Mouse (Mus musculus) neural tube, embryonic 15.5 days (tissue): ENCODE measurements around the gene Tnrc18. TPM values are rescaled to one million over a fixed set of nuclear protein-coding genes. Genes with fewer than 3 reads are reported as not detected.

Experiments
- ATAC-seq: fragments of 200-750 bp; cut with Nextera tagmentation; 2 replicates; pipeline ENCODE4 v1.8.0; 2017; ENCODE audit warnings: mild to moderate bottlenecking, moderate TSS enrichment, moderate library complexity; ENCODE audit not compliant: low FRiP score
- H3K27ac ChIP-seq: fragments of 300-500 bp; sonication (generic); replicated peaks from 2 replicates; pipeline ENCODE4 v1.5.1; 2015; ENCODE audit warnings: mild to moderate bottlenecking, inconsistent platforms
- H3K27me3 ChIP-seq: fragments of 300-500 bp; sonication (generic); replicated peaks from 2 replicates; pipeline ENCODE4 v1.6.1; 2015; ENCODE audit warnings: inconsistent platforms
- H3K36me3 ChIP-seq: fragments of 300-500 bp; sonication (generic); 2 replicates; pipeline ENCODE4 v1.6.1; 2015; ENCODE audit warnings: inconsistent platforms
- H3K4me1 ChIP-seq: fragments of 300-500 bp; sonication (generic); 2 replicates; pipeline ENCODE4 v1.6.1; 2015; ENCODE audit warnings: inconsistent platforms
- H3K4me2 ChIP-seq: fragments of 300-500 bp; sonication (generic); 2 replicates; pipeline ENCODE4 v1.6.1; 2015; ENCODE audit warnings: inconsistent platforms, mild to moderate bottlenecking, moderate library complexity
- H3K4me3 ChIP-seq: fragments of 300-500 bp; sonication (generic); replicated peaks from 2 replicates; pipeline ENCODE4 v1.5.1; 2015; ENCODE audit warnings: mild to moderate bottlenecking, inconsistent platforms
- H3K9ac ChIP-seq: fragments of 300-500 bp; sonication (generic); replicated peaks from 2 replicates; pipeline ENCODE4 v1.6.1; 2015; ENCODE audit warnings: mild to moderate bottlenecking, inconsistent platforms
- H3K9me3 ChIP-seq: fragments of 300-500 bp; sonication (generic); replicated peaks from 2 replicates; pipeline ENCODE4 v1.6.1; 2016; ENCODE audit warnings: inconsistent platforms
- WGBS: fragments of 180-500 bp; shearing (Covaris S2); methylation state at CpG from one replicate; pipeline ENCODE4 v1.1.7; 2015; ENCODE audit warnings: mixed read lengths; 5-methylcytosine and 5-hydroxymethylcytosine counted together
- polyA plus RNA-seq: library from polyadenylated mRNA; unstranded; fragments of >200 nt; fragmentation: Nextera tagmentation; extraction: Ambion mirVana; gene quantifications from 2 replicates; pipeline ENCODE4 v1.2.1, GENCODE M21; 2015

The Tnrc18 gene
- polyA plus RNA-seq, 1 experiment from 2014 or later: 26.0 TPM

DNA sequence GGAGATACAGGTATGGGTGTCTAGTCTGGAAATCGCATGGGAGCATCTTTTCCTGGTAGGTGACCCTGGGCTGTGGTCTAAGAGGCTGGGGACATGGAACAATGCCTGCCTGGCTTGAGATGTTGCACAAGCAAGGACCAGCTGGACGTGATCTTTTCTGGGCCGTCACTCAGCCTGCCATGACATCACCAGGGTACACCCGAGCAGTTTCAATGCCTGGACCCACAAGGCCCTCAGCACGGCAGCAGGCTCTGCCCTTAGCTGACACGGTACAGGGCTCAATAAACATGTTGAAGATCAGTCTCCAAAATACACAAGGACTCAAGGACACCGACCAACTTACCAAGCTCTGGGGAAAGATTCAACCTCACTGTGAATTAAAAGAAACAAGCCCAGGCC lies 34.3 kb downstream of the Tnrc18 start:
- Histone ChIP-seq H3K36me3 (peaks cover 24% of the 10 kb centered on the region), H3K27ac (0 out of 2 replicates have a peak overlapping the region, but pooled peaks have one; percentile 19), H3K9ac (no peak overlapping the region), H3K9me3 (no peaks in the 10 kb centered on the region), H3K4me1 (peaks cover 60% of the 10 kb centered on the region), H3K27me3 (no peaks in the 10 kb centered on the region), H3K4me2 (no peak overlapping the region), H3K4me3 (no peak overlapping the region)
- 55% methylated on average over 7 of the region's 7 CpGs for WGBS
- ATAC-seq: no peak

DNA sequence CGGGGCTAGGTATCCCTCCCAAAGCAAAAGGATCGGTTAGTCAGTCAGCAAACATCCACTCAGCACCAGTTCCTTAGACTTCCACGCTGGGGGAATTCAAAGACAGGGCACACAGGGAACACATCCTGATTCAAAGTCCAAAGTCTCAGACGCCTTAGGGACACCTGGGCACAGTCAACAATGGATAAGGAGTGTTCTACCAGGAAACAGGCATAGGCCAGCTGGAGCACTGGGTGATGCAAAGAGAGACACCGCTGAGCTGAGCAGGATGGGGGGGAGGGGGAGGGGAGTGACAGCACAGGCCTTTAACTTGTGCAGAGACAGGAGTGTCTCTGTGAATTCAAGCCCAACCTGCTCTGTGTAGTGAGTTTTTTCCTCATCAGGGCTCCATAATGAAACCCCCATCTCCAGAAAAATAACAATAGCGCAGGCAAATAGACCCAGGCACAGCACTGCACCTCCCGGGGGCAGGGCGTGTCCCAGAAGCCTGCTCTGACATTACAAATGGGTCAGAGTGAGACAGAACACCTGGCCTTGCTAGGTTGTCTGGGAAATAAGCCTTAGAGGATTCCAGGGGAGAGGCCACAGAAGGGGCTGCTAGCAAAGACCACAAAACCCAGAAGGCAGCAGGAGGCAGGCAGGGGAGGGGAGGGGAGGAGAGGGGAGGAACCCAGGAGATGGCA lies 34.9 kb downstream of the Tnrc18 start:
- H3K9me3 ChIP-seq: no peaks in the 10 kb centered on the region
- ATAC-seq: no peak
- H3K27ac ChIP-seq: 0 out of 2 replicates have a peak overlapping the region, but pooled peaks have one; percentile 19
- H3K27me3 ChIP-seq: no peaks in the 10 kb centered on the region
- peaks cover 21% of the 10 kb centered on the region for H3K36me3 ChIP-seq
- no peak overlapping the region for H3K4me3 ChIP-seq
- H3K4me2 ChIP-seq: no peak overlapping the region
- 86% methylated on average over 8 of the region's 8 CpGs for WGBS
- no peak overlapping the region for H3K9ac ChIP-seq
- H3K4me1 ChIP-seq: peaks cover 64% of the 10 kb centered on the region

DNA sequence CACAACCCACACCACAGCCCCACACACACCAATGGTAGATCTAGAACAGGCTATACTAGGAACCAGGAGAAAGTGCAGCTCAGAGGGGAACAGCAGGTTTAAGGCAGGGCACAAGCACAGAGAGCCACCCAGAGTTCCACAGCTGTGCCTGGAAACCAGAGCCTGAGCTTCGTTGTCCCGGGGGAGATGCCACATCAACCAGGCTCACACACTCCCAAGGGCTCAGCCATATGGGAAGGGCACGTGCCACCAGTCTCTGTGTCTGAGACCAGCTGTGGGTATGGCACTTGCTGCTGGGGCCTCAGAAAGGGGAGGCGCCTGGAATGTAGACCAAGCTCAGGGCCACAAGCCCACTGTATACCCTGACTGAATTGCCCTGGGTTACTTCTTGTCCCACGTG lies 36.9 kb downstream of the Tnrc18 start:
- Histone ChIP-seq H3K27me3 (no peaks in the 10 kb centered on the region), H3K9ac (no peak overlapping the region), H3K27ac (no peak overlapping the region), H3K4me1 (peaks cover 56% of the 10 kb centered on the region), H3K9me3 (no peaks in the 10 kb centered on the region), H3K4me3 (no peak overlapping the region), H3K36me3 (peaks cover 22% of the 10 kb centered on the region), H3K4me2 (no peak overlapping the region)
- WGBS: 66% methylated on average over 5 of the region's 5 CpGs
- ATAC-seq: no peak

- H3K27ac ChIP-seq: peak overlapping the region; percentile 60; the same call in 1 of the 2 replicates
- H3K9me3 ChIP-seq: no peaks in the 10 kb centered on the region
- 74% methylated on average over 6 of the region's 6 CpGs for WGBS
- H3K4me3 ChIP-seq: no peak overlapping the region
- peaks cover 31% of the 10 kb centered on the region for H3K36me3 ChIP-seq
- ATAC-seq: no peak
- no peak overlapping the region for H3K9ac ChIP-seq
- no peaks in the 10 kb centered on the region for H3K27me3 ChIP-seq
- peaks cover 41% of the 10 kb centered on the region for H3K4me1 ChIP-seq
- H3K4me2 ChIP-seq: no peak overlapping the region
Observed at GRCm38 (mm10) chr5:142778871-142779270, 38.6 kb downstream of the Tnrc18 start.

- Histone ChIP-seq H3K27ac (peak overlapping the region; percentile 60), H3K9me3 (no peaks in the 10 kb centered on the region), H3K27me3 (no peaks in the 10 kb centered on the region), H3K4me2 (no peak overlapping the region), H3K36me3 (peaks cover 39% of the 10 kb centered on the region), H3K4me1 (peaks cover 36% of the 10 kb centered on the region), H3K4me3 (no peak overlapping the region), H3K9ac (no peak overlapping the region)
- 61% methylated on average over 8 of the region's 8 CpGs for WGBS
- peak; percentile 42; the same call in 1 of the 2 replicates for ATAC-seq
Observed at GRCm38 (mm10) chr5:142778135-142778534, 39.3 kb downstream of the Tnrc18 start.

DNA sequence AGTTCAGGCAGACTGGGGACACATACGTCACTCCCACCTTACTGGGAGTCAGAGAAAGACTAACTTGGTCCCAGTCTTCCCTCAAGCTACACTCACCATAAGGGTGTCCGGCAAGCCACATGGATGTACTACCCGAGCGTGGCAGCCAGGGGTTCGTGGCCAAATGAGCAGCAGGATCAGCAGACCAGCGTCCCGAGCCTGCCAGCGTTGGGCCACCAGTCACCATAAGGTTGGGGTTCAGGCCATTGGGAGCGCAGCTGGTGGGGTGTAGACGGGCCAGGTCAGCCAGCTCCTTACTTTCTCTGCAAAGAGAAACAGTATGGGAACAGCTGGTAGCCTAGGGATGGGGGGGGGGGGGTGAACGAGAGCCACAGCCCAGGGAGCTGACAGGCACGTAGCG lies 41.4 kb downstream of the Tnrc18 start:
- Histone ChIP-seq H3K4me2 (no peak overlapping the region), H3K36me3 (peaks cover 57% of the 10 kb centered on the region), H3K4me3 (no peak overlapping the region), H3K27me3 (no peaks in the 10 kb centered on the region), H3K9ac (no peak overlapping the region), H3K9me3 (no peaks in the 10 kb centered on the region), H3K27ac (no peak overlapping the region), H3K4me1 (peaks cover 23% of the 10 kb centered on the region)
- WGBS: 81% methylated on average over 13 of the region's 13 CpGs
- no peak for ATAC-seq

DNA sequence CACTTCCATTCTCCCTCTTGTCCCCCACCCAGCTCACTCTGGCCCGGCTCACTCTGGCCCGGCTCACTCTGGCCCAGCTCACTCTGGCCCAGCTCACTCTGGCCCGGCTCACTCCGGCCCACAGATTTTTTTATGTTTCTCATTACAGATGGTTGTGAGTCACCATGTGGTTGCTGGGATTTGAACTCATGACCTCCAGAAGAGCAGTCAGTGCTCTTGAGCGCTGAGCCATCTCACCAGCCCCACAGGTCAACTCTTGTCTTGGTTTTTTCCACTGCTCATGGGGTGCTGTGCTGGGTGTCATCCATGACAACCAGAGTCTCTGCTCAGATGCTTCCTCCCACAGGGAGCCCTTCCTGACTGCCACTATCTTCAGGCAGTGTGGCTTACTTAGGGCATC lies 42.7 kb downstream of the Tnrc18 start:
- no peaks in the 10 kb centered on the region for H3K9me3 ChIP-seq
- no peak overlapping the region for H3K4me3 ChIP-seq
- ATAC-seq: no peak
- H3K27ac ChIP-seq: no peak overlapping the region
- H3K4me1 ChIP-seq: peaks cover 17% of the 10 kb centered on the region
- H3K4me2 ChIP-seq: no peak overlapping the region
- H3K9ac ChIP-seq: no peak overlapping the region
- H3K27me3 ChIP-seq: no peaks in the 10 kb centered on the region
- WGBS: 96% methylated on average over 5 of the region's 5 CpGs
- H3K36me3 ChIP-seq: peaks cover 63% of the 10 kb centered on the region

GRCm38 (mm10) chr5:142771964-142772363 lies 45.5 kb downstream of the Tnrc18 start:
- no peak overlapping the region for H3K4me2 ChIP-seq
- no peak overlapping the region for H3K4me3 ChIP-seq
- H3K27ac ChIP-seq: no peak overlapping the region
- peaks cover 69% of the 10 kb centered on the region for H3K36me3 ChIP-seq
- no peaks in the 10 kb centered on the region for H3K9me3 ChIP-seq
- H3K4me1 ChIP-seq: peaks cover 22% of the 10 kb centered on the region
- H3K9ac ChIP-seq: no peak overlapping the region
- ATAC-seq: no peak
- no peaks in the 10 kb centered on the region for H3K27me3 ChIP-seq
- WGBS: 96% methylated on average over 15 of the region's 15 CpGs

DNA sequence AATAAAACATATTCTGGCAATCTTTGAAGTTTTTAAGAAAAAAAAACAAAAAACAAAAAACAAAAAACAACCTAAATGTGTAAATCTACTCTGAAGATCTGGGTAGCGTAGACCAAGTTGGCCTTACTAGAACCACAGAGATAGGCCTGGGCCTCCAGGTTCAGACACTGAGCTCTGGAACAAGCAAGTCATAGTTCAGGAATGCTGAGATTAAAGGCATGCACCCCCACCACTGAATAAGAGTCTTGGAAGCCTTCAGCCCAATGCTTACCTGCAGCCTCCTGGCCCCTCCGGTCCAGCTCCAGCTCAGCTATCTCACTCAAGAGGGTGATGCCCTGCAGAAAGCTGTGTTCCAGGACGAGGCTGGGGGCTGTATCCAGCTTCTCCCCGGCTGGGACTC lies 46.4 kb downstream of the Tnrc18 start:
- WGBS: 92% methylated on average over 4 of the region's 4 CpGs
- H3K36me3 ChIP-seq: peaks cover 72% of the 10 kb centered on the region
- peaks cover 28% of the 10 kb centered on the region for H3K4me1 ChIP-seq
- no peak overlapping the region for H3K4me3 ChIP-seq
- no peak overlapping the region for H3K9ac ChIP-seq
- H3K4me2 ChIP-seq: no peak overlapping the region
- H3K27me3 ChIP-seq: no peaks in the 10 kb centered on the region
- no peak for ATAC-seq
- H3K27ac ChIP-seq: no peak overlapping the region
- no peaks in the 10 kb centered on the region for H3K9me3 ChIP-seq

DNA sequence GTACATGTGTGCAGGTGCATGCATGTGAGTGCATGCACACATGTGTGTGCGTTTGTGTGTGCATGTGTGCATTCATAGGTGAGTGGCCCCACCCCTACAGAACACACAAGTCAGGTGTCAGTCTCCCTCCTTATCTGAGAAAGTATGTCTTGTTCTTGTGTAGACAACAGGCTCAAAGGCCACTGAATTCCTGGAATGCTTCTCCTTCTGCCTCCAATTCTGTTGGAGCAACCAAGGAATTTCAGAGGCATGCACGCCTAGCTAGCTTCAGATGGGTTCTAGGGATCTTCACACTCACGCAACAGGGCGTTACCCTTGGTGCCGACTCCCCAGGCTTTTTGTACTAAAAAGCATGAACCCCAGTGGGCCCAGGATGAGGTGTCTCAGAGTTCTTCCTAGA lies 47.8 kb downstream of the Tnrc18 start:
- no peak overlapping the region for H3K4me3 ChIP-seq
- no peak for ATAC-seq
- H3K4me1 ChIP-seq: peaks cover 34% of the 10 kb centered on the region
- no peak overlapping the region for H3K4me2 ChIP-seq
- no peak overlapping the region for H3K9ac ChIP-seq
- 76% methylated on average over 5 of the region's 5 CpGs for WGBS
- peaks cover 71% of the 10 kb centered on the region for H3K36me3 ChIP-seq
- peak overlapping the region; percentile 76 for H3K27ac ChIP-seq
- no peaks in the 10 kb centered on the region for H3K27me3 ChIP-seq
- H3K9me3 ChIP-seq: no peaks in the 10 kb centered on the region

- Histone ChIP-seq H3K27me3 (no peaks in the 10 kb centered on the region), H3K4me2 (no peak overlapping the region), H3K9me3 (no peaks in the 10 kb centered on the region), H3K4me3 (no peak overlapping the region), H3K4me1 (peaks cover 38% of the 10 kb centered on the region), H3K9ac (no peak overlapping the region), H3K27ac (peak overlapping the region; percentile 76), H3K36me3 (peaks cover 71% of the 10 kb centered on the region)
- no peak for ATAC-seq
- WGBS: 32% methylated on average over 10 of the region's 10 CpGs
Observed at GRCm38 (mm10) chr5:142768352-142769267, 48.9 kb downstream of the Tnrc18 start.

DNA sequence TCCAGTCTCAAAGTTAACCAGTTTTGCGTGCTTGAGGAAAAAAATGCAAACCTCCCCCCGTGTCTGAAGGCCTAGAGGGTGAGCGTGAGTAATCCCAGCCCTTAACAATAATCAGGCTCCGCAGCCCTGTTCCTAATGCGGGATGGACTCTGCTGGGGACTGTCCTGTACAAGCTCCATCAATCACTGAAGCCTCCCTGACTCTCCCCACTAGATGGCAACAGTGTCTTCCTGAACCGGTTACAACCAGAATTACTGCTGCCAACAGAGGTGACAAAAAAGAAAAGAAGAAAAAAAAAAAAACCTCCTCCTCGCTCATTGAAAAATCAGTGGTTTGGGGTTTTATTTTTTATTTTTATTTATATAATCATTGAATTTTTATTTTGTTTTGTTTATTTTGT lies 49.5 kb downstream of the Tnrc18 start:
- peak overlapping the region; percentile 76; the same call in 1 of the 2 replicates for H3K27ac ChIP-seq
- H3K9ac ChIP-seq: no peak overlapping the region
- H3K27me3 ChIP-seq: no peaks in the 10 kb centered on the region
- no peak overlapping the region for H3K4me2 ChIP-seq
- H3K36me3 ChIP-seq: peaks cover 71% of the 10 kb centered on the region
- H3K9me3 ChIP-seq: no peaks in the 10 kb centered on the region
- H3K4me3 ChIP-seq: no peak overlapping the region
- H3K4me1 ChIP-seq: peaks cover 43% of the 10 kb centered on the region
- peak; percentile 58; the same call in 1 of the 2 replicates for ATAC-seq
- 14% methylated on average over 7 of the region's 7 CpGs for WGBS
